Mouse (Mus musculus) hindbrain, embryonic 11.5 days (tissue): ENCODE data around the gene Pde1a. TPM values are rescaled to one million over a fixed set of nuclear protein-coding genes. Genes with fewer than 3 reads are reported as not detected.
A peak's percentile ranks its signal among the peaks of the same experiment; 100 is the strongest.

Experiments
- ATAC-seq: fragments of 200-750 bp; cut with Nextera tagmentation; 2 replicates; pipeline ENCODE4 v1.8.0; 2017; ENCODE audit warnings: mild to moderate bottlenecking, moderate TSS enrichment, moderate library complexity; ENCODE audit not compliant: low FRiP score
- DNase-seq: peaks from one replicate; pipeline ENCODE4 v3.0.0-alpha.2; 2015; ENCODE audit warnings: low spot score
- H3K27ac ChIP-seq: fragments of 300-500 bp; sonication (generic); 2 replicates; pipeline ENCODE4 v1.5.1; 2014; ENCODE audit warnings: mild to moderate bottlenecking, low read depth, low read length
- H3K27me3 ChIP-seq: fragments of 300-500 bp; sonication (generic); 2 replicates; pipeline ENCODE4 v1.6.1; 2014; ENCODE audit warnings: mild to moderate bottlenecking, low read length, moderate library complexity, mixed read lengths; ENCODE audit not compliant: control insufficient read depth, insufficient read depth
- H3K36me3 ChIP-seq: fragments of 300-500 bp; sonication (generic); 2 replicates; pipeline ENCODE4 v1.6.1; 2014; ENCODE audit warnings: mild to moderate bottlenecking, low read length, moderate library complexity, mixed read lengths; ENCODE audit not compliant: control insufficient read depth, insufficient read depth
- H3K4me1 ChIP-seq: fragments of 300-500 bp; sonication (generic); replicated peaks from 2 replicates; pipeline ENCODE4 v1.6.1; 2014; ENCODE audit warnings: low read length, mixed read lengths; ENCODE audit not compliant: control insufficient read depth, insufficient read depth
- H3K4me2 ChIP-seq: fragments of 300-500 bp; sonication (generic); replicated peaks from 2 replicates; pipeline ENCODE4 v1.6.1; 2014; ENCODE audit warnings: mild to moderate bottlenecking, low read depth, low read length
- H3K4me3 ChIP-seq: fragments of 300-500 bp; sonication (generic); 2 replicates; pipeline ENCODE4 v1.5.1; 2014; ENCODE audit warnings: low read depth, low read length
- H3K9ac ChIP-seq: fragments of 300-500 bp; sonication (generic); 2 replicates; pipeline ENCODE4 v1.6.1; 2014; ENCODE audit warnings: low read depth, low read length
- H3K9me3 ChIP-seq: fragments of 300-500 bp; sonication (generic); 2 replicates; pipeline ENCODE4 v1.6.1; 2016; ENCODE audit warnings: low read length; ENCODE audit not compliant: control insufficient read depth
- WGBS: fragments of 180-500 bp; shearing (Covaris S2); extraction: QIAGEN DNeasy Blood & Tissue Kit; methylation state at CpG from one replicate; pipeline ENCODE4 v1.1.7; 2014; 5-methylcytosine and 5-hydroxymethylcytosine counted together
- polyA plus RNA-seq: library from polyadenylated mRNA; unstranded; fragments of >200 nt; fragmentation: Nextera tagmentation; extraction: Ambion mirVana; gene quantifications from 2 replicates; pipeline ENCODE4 v1.2.1, GENCODE M21; 2014

Gene Pde1a
- polyA plus RNA-seq, 1 experiment from 2014 or later: 1.6 TPM

- Histone ChIP-seq H3K27ac (no peak overlapping the region), H3K9ac (no peak overlapping the region), H3K4me1 (0 out of 2 replicates have a peak, but pooled peaks cover 2% of the 10 kb centered on the region), H3K4me3 (no peak overlapping the region), H3K36me3 (no peaks in the 10 kb centered on the region), H3K27me3 (no peaks in the 10 kb centered on the region), H3K9me3 (no peaks in the 10 kb centered on the region), H3K4me2 (no peak overlapping the region)
- ATAC-seq (no peak), DNase-seq (no peak)
- WGBS: 87% methylated on average over 3 of the region's 3 CpGs
Measured at GRCm38 (mm10) chr2:80132677-80133076, 3.4 kb upstream of the Pde1a start.

GRCm38 (mm10) chr2:80126663-80127062 lies 2.6 kb downstream of the Pde1a start:
- Histone ChIP-seq H3K36me3 (no peaks in the 10 kb centered on the region), H3K9me3 (no peaks in the 10 kb centered on the region), H3K9ac (no peak overlapping the region), H3K4me1 (0 out of 2 replicates have a peak, but pooled peaks cover 2% of the 10 kb centered on the region), H3K4me2 (no peak overlapping the region), H3K27me3 (no peaks in the 10 kb centered on the region), H3K4me3 (no peak overlapping the region), H3K27ac (no peak overlapping the region)
- DNase-seq: peak; percentile 4
- ATAC-seq: no peak
- 17% methylated on average over 4 of the region's 4 CpGs for WGBS

- H3K9ac ChIP-seq: no peak overlapping the region
- peak; percentile 38 for DNase-seq
- H3K4me1 ChIP-seq: no peaks in the 10 kb centered on the region
- H3K27ac ChIP-seq: no peak overlapping the region
- no peak for ATAC-seq
- 90% methylated on average over 2 of the region's 2 CpGs for WGBS
- no peak overlapping the region for H3K4me3 ChIP-seq
- H3K4me2 ChIP-seq: no peak overlapping the region
- no peaks in the 10 kb centered on the region for H3K27me3 ChIP-seq
- H3K9me3 ChIP-seq: no peaks in the 10 kb centered on the region
- no peaks in the 10 kb centered on the region for H3K36me3 ChIP-seq
Measured at GRCm38 (mm10) chr2:80086891-80087290, 42.4 kb downstream of the Pde1a start.

GRCm38 (mm10) chr2:80080090-80080821 lies 49.0 kb downstream of the Pde1a start:
- Histone ChIP-seq H3K4me2 (no peak overlapping the region), H3K9ac (no peak overlapping the region), H3K27ac (no peak overlapping the region), H3K4me1 (no peaks in the 10 kb centered on the region), H3K9me3 (no peaks in the 10 kb centered on the region), H3K4me3 (no peak overlapping the region), H3K36me3 (no peaks in the 10 kb centered on the region), H3K27me3 (no peaks in the 10 kb centered on the region)
- no peak for ATAC-seq
- no peak for DNase-seq
- 84% methylated on average over 9 of the region's 9 CpGs for WGBS

GRCm38 (mm10) chr2:80079618-80080017 lies 49.6 kb downstream of the Pde1a start:
- ATAC-seq: no peak
- H3K9me3 ChIP-seq: no peaks in the 10 kb centered on the region
- H3K4me3 ChIP-seq: no peak overlapping the region
- H3K36me3 ChIP-seq: no peaks in the 10 kb centered on the region
- 94% methylated on average over 4 of the region's 4 CpGs for WGBS
- no peaks in the 10 kb centered on the region for H3K4me1 ChIP-seq
- no peak overlapping the region for H3K9ac ChIP-seq
- DNase-seq: no peak
- H3K4me2 ChIP-seq: no peak overlapping the region
- H3K27ac ChIP-seq: no peak overlapping the region
- no peaks in the 10 kb centered on the region for H3K27me3 ChIP-seq

GRCm38 (mm10) chr2:80076323-80076722 lies 52.9 kb downstream of the Pde1a start:
- ATAC-seq (no peak), DNase-seq (no peak)
- Histone ChIP-seq H3K4me1 (no peaks in the 10 kb centered on the region), H3K27me3 (no peaks in the 10 kb centered on the region), H3K4me2 (no peak overlapping the region), H3K4me3 (no peak overlapping the region), H3K27ac (no peak overlapping the region), H3K9ac (no peak overlapping the region), H3K36me3 (no peaks in the 10 kb centered on the region), H3K9me3 (no peaks in the 10 kb centered on the region)
- WGBS: 91% methylated on average over 4 of the region's 4 CpGs

- Histone ChIP-seq H3K27me3 (no peaks in the 10 kb centered on the region), H3K4me2 (no peak overlapping the region), H3K9ac (no peak overlapping the region), H3K36me3 (no peaks in the 10 kb centered on the region), H3K4me3 (no peak overlapping the region), H3K9me3 (no peaks in the 10 kb centered on the region), H3K27ac (no peak overlapping the region), H3K4me1 (no peaks in the 10 kb centered on the region)
- 91% methylated on average over 2 of the region's 2 CpGs for WGBS
- ATAC-seq (no peak; the same call in 1 of the 2 replicates), DNase-seq (no peak)
Measured at GRCm38 (mm10) chr2:80074531-80074930, 54.7 kb downstream of the Pde1a start.

- Histone ChIP-seq H3K36me3 (no peaks in the 10 kb centered on the region), H3K27ac (no peak overlapping the region), H3K4me3 (no peak overlapping the region), H3K9ac (no peak overlapping the region), H3K4me2 (no peak overlapping the region), H3K4me1 (no peaks in the 10 kb centered on the region), H3K27me3 (no peaks in the 10 kb centered on the region), H3K9me3 (no peaks in the 10 kb centered on the region)
- ATAC-seq: no peak
- DNase-seq: no peak
- 59% methylated on average over 5 of the region's 5 CpGs for WGBS
Measured at GRCm38 (mm10) chr2:80074046-80074445, 55.2 kb downstream of the Pde1a start.

- WGBS: 80% methylated on average over 2 of the region's 2 CpGs
- ATAC-seq: no peak
- no peak for DNase-seq
- Histone ChIP-seq H3K9ac (no peak overlapping the region), H3K4me2 (no peak overlapping the region), H3K4me1 (no peaks in the 10 kb centered on the region), H3K27ac (no peak overlapping the region), H3K36me3 (no peaks in the 10 kb centered on the region), H3K9me3 (no peaks in the 10 kb centered on the region), H3K27me3 (no peaks in the 10 kb centered on the region), H3K4me3 (no peak overlapping the region)
Measured at GRCm38 (mm10) chr2:80073426-80073825, 55.8 kb downstream of the Pde1a start.
